Mouse (Mus musculus): ENCODE results near the gene Osbpl9.

Gene Osbpl9

GRCm38 (mm10) chr4:109105254-109105653 is 96.8 kb downstream of the Osbpl9 start:
- DNase-seq (ENCODE audit: low read depth) = no peak

- no peak for DNase-seq (ENCODE audit: low read depth)
Observed at GRCm38 (mm10) chr4:109103145-109103883, 98.8 kb downstream of the Osbpl9 start.

DNA sequence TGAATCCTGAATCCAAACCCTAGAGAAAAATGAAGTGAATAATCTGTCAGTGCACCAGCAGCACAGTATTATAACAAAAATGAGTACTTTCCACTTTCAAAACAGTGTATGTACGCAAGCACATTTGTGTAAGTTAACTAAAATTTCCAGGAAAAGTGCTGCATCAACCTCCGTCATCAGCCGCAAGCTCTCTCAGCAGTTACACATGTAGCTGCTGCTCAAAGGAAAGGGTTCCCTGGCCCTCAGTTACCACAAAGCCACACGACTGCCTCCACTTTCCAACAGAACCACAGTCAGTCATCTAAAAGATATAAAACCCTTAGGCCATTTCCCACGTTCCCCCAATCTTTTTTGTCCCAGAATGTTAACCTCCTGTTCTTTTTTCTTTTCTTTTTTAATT is 99.5 kb downstream of the Osbpl9 start:
- no peak for DNase-seq (ENCODE audit: low read depth)

DNA sequence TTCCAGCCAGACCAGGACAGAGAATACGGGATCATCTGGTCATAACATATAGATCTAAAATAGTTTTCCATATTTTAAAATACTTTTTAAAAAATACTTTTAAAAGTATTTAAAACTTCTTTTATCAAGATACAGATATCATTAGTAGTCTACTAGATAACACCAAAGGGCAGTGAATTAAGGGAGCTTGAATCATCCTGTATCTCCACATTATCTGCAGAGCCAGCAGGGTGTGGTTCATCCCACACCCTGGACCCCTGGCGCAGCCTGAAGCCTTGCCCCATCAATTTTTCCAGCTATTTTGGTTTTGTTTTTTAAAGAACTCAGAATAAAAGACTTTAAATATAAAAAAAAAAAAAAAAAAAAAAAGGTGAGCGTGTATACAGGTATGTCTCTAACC is 103.2 kb downstream of the Osbpl9 start:
- DNase-seq (ENCODE audit: low read depth) = no peak

GRCm38 (mm10) chr4:109094269-109094668 is 107.8 kb downstream of the Osbpl9 start:
- no peak for DNase-seq (ENCODE audit: low read depth)

- DNase-seq (ENCODE audit: low read depth) = no peak
Observed at GRCm38 (mm10) chr4:109092344-109092743, 109.7 kb downstream of the Osbpl9 start.

GRCm38 (mm10) chr4:109091241-109091777 is 110.8 kb downstream of the Osbpl9 start:
- no peak for DNase-seq (ENCODE audit: low read depth)

DNA sequence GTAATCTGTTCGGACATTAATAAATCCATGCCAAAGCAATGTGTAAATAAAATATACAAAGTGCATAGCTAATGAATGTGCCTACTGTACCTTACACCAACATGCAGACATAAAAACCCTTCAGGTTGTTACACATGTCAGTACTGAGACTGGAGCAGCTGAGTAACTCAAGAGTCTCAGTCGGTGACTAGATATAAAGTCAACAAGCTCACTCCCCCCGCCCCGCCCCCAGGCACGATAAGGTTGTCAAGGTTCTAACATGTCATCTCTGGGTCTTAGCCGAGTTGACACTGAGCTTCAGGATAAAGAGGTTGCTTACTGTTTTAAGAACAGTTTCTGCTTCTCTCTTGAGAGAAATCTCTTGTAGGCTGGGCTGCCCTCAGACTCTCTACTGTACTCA is 112.1 kb downstream of the Osbpl9 start:
- DNase-seq (ENCODE audit: low read depth) = no peak

DNA sequence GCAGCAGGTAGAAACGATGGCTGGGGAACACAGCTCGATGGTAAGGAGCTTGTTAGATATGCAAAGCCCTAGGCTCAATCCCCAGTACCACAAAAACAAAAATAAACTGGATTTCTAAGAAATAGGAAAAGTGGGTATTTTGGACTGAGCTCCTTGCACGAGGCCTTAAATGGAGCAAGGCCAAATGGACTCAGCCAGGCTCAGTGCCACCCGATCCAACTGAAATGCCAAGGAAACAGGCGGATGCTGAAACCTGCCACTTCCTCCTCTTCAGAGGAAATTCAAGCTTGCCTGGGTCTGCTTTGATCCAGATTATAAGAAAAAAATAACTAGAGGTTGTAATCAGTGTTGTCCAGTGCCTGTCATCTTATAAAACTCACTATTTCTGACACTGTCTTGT is 112.9 kb downstream of the Osbpl9 start:
- no peak for DNase-seq (ENCODE audit: low read depth)

GRCm38 (mm10) chr4:109080118-109080517 is 122.0 kb downstream of the Osbpl9 start:
- no peak for DNase-seq (ENCODE audit: low read depth)

DNA sequence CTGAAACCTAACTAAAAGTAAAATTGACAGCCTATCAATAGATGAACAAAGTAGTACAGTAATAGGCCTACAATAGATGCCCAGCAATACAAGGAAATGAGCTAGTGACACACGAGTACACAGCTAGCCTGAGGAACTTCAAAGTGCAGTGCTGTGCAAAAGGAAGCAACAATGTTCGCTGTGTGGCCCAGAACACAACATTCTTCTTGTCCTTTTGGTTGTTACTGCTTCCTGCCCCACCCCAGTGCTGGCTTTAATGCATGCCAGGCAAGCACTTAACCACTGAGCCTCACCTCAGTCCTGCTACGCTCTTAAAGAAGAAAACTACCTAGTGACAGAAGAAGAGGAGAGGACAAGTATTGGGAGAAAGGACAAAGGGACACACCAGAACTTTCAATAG is 122.4 kb downstream of the Osbpl9 start:
- DNase-seq (ENCODE audit: low read depth) = no peak

DNA sequence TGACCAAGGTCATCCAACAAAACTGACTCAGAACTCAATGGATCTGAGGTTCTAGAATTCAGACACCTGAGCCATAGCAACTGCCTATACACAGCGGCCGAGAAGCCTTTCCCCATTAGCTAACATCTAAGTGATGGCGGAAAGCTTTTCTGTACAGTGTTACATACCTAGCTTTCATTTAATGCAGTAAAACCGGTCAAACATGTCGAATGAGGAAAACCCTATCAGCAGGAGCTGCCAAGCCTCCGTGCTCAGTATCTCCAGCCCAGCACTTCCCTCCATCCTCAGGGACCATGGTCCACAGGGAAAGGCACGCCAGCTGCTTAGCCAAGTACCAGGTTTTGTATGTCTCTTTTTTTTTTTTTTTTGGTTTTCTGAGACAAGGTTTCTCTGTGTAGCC is 123.1 kb downstream of the Osbpl9 start:
- no peak for DNase-seq (ENCODE audit: low read depth)

GRCm38 (mm10) chr4:109073296-109073695 is 128.8 kb downstream of the Osbpl9 start:
- no peak for DNase-seq (ENCODE audit: low read depth)

DNA sequence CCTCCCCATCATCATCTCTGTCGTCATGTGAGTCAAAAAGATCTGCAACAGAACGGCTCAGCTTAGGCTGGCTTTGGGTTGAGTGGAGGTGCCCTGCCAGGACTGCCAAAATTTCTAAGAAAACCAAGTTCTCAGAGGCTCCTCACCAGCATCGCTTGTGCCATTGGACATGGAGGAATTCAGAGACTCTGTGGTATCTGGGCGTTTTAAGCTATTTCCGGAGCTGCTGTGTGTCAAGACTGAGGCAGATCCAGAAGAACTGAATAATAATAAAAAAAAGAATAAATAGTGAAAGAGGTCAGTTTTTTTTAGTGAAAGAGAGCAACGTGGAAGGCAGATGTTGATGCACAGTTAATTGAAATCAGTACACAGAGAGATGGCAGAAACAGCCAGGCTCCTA is 129.2 kb downstream of the Osbpl9 start:
- DNase-seq (ENCODE audit: low read depth) = no peak

DNA sequence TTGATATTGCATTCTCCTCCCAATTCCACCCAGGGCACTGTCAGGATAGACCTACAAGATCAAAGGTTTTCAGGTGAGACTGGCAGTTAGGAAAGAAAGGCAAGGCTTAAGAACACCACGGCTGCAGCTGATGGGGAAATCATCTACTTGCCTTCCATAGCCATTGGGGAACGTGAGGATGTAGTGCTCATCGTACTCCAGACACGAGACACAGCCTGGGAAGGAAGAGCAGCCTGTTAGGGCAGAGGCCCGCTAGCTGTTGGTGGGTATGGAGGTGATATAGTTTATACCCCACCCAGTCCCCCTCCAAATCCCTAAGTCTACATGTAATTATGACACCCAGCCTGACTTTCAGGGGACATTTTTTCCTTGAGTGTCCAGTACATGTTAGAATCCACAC is 136.4 kb downstream of the Osbpl9 start:
- DNase-seq (ENCODE audit: low read depth) = no peak

GRCm38 (mm10) chr4:109064941-109065340 is 137.1 kb downstream of the Osbpl9 start:
- DNase-seq (ENCODE audit: low read depth) = no peak

- DNase-seq (ENCODE audit: low read depth) = no peak
Observed at GRCm38 (mm10) chr4:109059255-109059821, 142.7 kb downstream of the Osbpl9 start.

DNA sequence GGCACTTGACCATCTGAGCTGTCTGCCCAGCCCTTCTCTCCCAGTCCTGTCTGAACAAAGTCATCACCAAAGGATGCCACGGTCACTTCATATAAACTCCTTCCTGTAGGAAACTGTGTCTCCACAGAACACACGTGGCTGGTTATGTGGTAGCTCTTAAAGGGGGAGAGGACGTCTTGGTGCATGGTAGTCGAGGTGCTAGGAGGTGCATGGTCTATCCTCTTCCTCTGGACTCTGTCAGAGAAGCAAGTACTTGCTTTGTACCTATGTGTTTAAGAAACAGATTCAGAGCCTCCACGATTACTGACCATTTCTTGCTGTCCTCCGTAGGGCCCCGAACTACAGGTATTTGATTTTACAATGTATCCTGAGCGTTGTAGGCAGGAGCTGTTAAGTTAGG is 144.4 kb downstream of the Osbpl9 start:
- no peak for DNase-seq (ENCODE audit: low read depth)

- DNase-seq (ENCODE audit: low read depth) = no peak
Observed at GRCm38 (mm10) chr4:109056351-109056750, 145.7 kb downstream of the Osbpl9 start.

GRCm38 (mm10) chr4:109054003-109054402 is 148.1 kb downstream of the Osbpl9 start:
- no peak for DNase-seq (ENCODE audit: low read depth)

DNA sequence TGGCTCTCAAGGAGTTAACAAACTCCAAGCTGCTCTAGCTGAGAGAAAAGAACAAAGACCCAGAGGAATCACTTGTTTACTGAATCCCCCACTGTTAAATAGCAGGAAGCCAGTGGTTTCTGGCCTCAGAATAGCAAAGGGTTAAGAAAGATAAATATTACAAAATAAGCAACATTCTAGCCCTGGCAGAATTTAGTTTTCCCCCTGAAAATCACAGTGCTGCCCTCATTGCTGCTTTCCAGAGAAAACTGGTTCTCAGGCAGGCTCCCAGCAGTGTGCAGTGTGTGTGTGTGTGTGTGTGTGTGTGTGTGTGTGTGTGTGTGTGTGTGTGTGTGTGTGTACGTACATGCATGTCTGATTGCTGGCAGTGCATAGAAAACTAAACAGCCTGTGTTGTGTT is 149.8 kb downstream of the Osbpl9 start:
- no peak for DNase-seq (ENCODE audit: low read depth)

DNA sequence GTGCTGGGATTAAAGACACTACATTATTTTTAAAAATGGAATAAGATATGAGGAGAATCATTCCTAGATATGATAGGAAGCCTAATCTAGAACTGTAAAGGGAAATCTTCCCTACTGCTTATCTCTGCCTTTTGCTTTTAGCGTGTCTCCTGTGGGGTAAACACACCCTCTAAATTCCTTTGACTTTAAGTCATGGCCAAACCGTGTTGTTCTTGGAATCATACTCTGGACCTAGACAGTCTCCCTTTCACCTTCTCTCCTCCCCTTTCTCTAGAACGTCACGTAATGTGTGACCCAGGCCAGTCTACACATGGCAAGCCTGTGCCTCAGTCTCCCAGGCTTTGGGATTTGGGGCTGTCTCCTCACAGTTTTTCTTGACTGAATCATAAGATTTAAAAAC is 153.8 kb downstream of the Osbpl9 start:
- peak; percentile 51 for DNase-seq (ENCODE audit: low read depth)

DNA sequence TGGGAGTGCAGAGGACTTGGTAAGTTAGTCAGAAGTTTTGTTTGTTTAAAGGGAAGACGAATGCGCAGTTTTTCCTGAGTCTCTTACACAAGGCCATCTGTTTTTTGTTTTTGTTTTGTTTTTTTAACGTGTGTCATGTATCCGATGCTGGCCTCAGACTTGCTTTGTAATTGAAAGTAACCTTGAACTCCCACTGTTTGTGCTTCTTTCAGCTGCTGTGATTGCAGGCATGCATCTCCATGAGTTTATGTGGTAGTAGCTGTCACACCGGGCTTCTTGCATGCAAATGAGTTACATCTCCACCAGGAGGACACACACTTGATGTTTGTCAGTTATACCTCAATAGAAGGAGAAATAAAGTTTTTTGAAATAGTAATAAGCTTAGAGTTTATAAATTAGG is 158.3 kb downstream of the Osbpl9 start:
- no peak for DNase-seq (ENCODE audit: low read depth)

DNA sequence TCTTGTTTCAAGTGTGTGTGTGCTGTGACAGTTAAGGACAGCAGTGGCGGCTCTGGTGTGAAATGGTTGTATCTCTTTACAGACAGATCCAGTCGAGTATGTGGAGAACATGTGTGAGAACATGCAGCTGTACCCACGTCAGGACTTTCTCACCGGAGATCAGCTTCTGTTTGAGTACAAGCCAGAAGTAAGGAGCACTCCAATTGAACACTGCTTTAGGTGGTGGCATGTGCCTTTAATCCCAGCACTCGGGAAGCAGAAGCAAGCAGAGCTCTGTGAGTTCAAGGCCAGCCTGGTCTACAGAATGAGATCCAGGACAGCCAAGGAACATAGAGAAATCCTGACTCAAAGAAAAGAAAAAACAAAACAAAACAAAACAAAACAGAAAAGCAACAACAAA is 158.8 kb downstream of the Osbpl9 start:
- no peak for DNase-seq (ENCODE audit: low read depth)
